Mouse (Mus musculus): ENCODE data around the gene Syn1. TPM values are rescaled to one million over a fixed set of nuclear protein-coding genes. Genes with fewer than 3 reads are reported as not detected.

Gene Syn1
- polyA plus RNA-seq, 1 experiment from 2014 or later = 1.1 TPM

GRCm38 (mm10) chrX:20819708-20820426, 100.9 kb downstream of the Syn1 start:
- Histone ChIP-seq H3K4me2 (replicated peaks; ENCODE audit: low read depth) (peak overlapping the region; percentile 55), H3K9ac (ENCODE audit: low read length) (peak overlapping the region; percentile 51), H3K36me3 (ENCODE audit: control insufficient read depth, insufficient read depth, low read length) (no peaks in the 10 kb centered on the region), H3K4me3 (ENCODE audit: low read depth, low read length) (peak overlapping the region; percentile 30; the same call in 1 of the 2 replicates), H3K4me1 (replicated peaks; ENCODE audit: control insufficient read depth, insufficient read depth) (no peaks in the 10 kb centered on the region), H3K27ac (replicated peaks) (peak overlapping the region; percentile 58; the same call in 1 of the 2 replicates), H3K27me3 (ENCODE audit: control insufficient read depth, insufficient read depth, low read length) (no peaks in the 10 kb centered on the region), H3K9me3 (ENCODE audit: control insufficient read depth, low read length) (no peaks in the 10 kb centered on the region)
- DNase-seq (ENCODE audit: low spot score) (peak; percentile 55), ATAC-seq (ENCODE audit: low FRiP score, low TSS enrichment) (peak; percentile 68; the same call in 1 of the 2 replicates)
- 37% methylated on average over 7 of the region's 8 CpGs for WGBS
- TF ChIP-seq CTCF (IDR thresholded peaks at IDR 0.05; ENCODE audit: low read depth) = peak; percentile 64
- TF ChIP-seq EP300 (optimal IDR thresholded peaks at IDR 0.05) = no peak

GRCm38 (mm10) chrX:20819204-20819628, 101.6 kb downstream of the Syn1 start:
- ATAC-seq (ENCODE audit: low FRiP score, low TSS enrichment) = peak; percentile 95
- H3K9ac ChIP-seq (ENCODE audit: low read length) = peak overlapping the region; percentile 51
- H3K4me1 ChIP-seq (replicated peaks; ENCODE audit: control insufficient read depth, insufficient read depth) = no peaks in the 10 kb centered on the region

GRCm38 (mm10) chrX:20816974-20817373, 103.8 kb downstream of the Syn1 start:
- WGBS = 54% methylated on average over 6 of the region's 6 CpGs
- Histone ChIP-seq H3K9me3 (ENCODE audit: control insufficient read depth, low read length) (no peaks in the 10 kb centered on the region), H3K36me3 (ENCODE audit: control insufficient read depth, insufficient read depth, low read length) (no peaks in the 10 kb centered on the region), H3K27me3 (ENCODE audit: control insufficient read depth, insufficient read depth, low read length) (no peaks in the 10 kb centered on the region), H3K4me2 (replicated peaks; ENCODE audit: low read depth) (no peak overlapping the region), H3K4me1 (replicated peaks; ENCODE audit: control insufficient read depth, insufficient read depth) (no peaks in the 10 kb centered on the region), H3K27ac (replicated peaks) (no peak overlapping the region), H3K9ac (ENCODE audit: low read length) (no peak overlapping the region), H3K4me3 (ENCODE audit: low read depth, low read length) (no peak overlapping the region)
- TF ChIP-seq CTCF (IDR thresholded peaks at IDR 0.05; ENCODE audit: low read depth) (no peak), EP300 (optimal IDR thresholded peaks at IDR 0.05) (no peak)
- DNase-seq (ENCODE audit: low spot score) (peak; percentile 21), ATAC-seq (ENCODE audit: low FRiP score, low TSS enrichment) (peak; percentile 70)

More at GRCm38 (mm10) chrX:20819204-20819628, 101.6 kb downstream of the Syn1 start:
- WGBS = 15% methylated on average over 19 of the region's 19 CpGs
- DNase-seq (ENCODE audit: low spot score) = peak; percentile 87
- no peaks in the 10 kb centered on the region for H3K9me3 ChIP-seq (ENCODE audit: control insufficient read depth, low read length)
- peak overlapping the region; percentile 58; the same call in 1 of the 2 replicates for H3K27ac ChIP-seq (replicated peaks)
- H3K4me2 ChIP-seq (replicated peaks; ENCODE audit: low read depth) = peak overlapping the region; percentile 55
- H3K27me3 ChIP-seq (ENCODE audit: control insufficient read depth, insufficient read depth, low read length) = no peaks in the 10 kb centered on the region
- H3K4me3 ChIP-seq (ENCODE audit: low read depth, low read length) = peak overlapping the region; percentile 30; the same call in 1 of the 2 replicates
- H3K36me3 ChIP-seq (ENCODE audit: control insufficient read depth, insufficient read depth, low read length) = no peaks in the 10 kb centered on the region
- TF ChIP-seq CTCF (IDR thresholded peaks at IDR 0.05; ENCODE audit: low read depth) (peak; percentile 88), EP300 (optimal IDR thresholded peaks at IDR 0.05) (no peak)

Small RNA genes within 50 kb of the gene (microRNA-seq; reads per million reads assigned to microRNA genes)
- gene Gm24824 (not detected), gene Mir5617 (not detected)

Other genes with a start within 250 kb of the Syn1 start
- gene Cdk16, start 233.1 kb downstream of the Syn1 start, polyA plus RNA-seq (2015; fragmentation: Nextera tagmentation; extraction: Ambion mirVana) = 47.3 and 53.5 TPM in 2 replicates
- 3.8 and 4.2 TPM in 2 replicates for gene Usp11, start 217.1 kb downstream of the Syn1 start, polyA plus RNA-seq (2015; fragmentation: Nextera tagmentation; extraction: Ambion mirVana)
- gene Araf, start 123.2 kb downstream of the Syn1 start, polyA plus RNA-seq (2015; fragmentation: Nextera tagmentation; extraction: Ambion mirVana) = 55.4 and 61.7 TPM in 2 replicates
- 11.7 and 18.8 TPM in 2 replicates for gene Timp1, start 50.8 kb downstream of the Syn1 start, polyA plus RNA-seq (2015; fragmentation: Nextera tagmentation; extraction: Ambion mirVana)
- gene Cfp, start 10.6 kb upstream of the Syn1 start, polyA plus RNA-seq (2015; fragmentation: Nextera tagmentation; extraction: Ambion mirVana) = 4.3 and 6.0 TPM in 2 replicates
- 3.6 and 4.9 TPM in 2 replicates for gene Elk1, start 29.6 kb upstream of the Syn1 start, polyA plus RNA-seq (2015; fragmentation: Nextera tagmentation; extraction: Ambion mirVana)
- gene Uxt, start 41.0 kb upstream of the Syn1 start, polyA plus RNA-seq (2015; fragmentation: Nextera tagmentation; extraction: Ambion mirVana) = 57.0 and 62.9 TPM in 2 replicates
- gene Zfp182, start 141.3 kb upstream of the Syn1 start, polyA plus RNA-seq (2015; fragmentation: Nextera tagmentation; extraction: Ambion mirVana) = 2.8 TPM in 2 replicates
- gene Spaca5, start 147.4 kb upstream of the Syn1 start, polyA plus RNA-seq (2015; fragmentation: Nextera tagmentation; extraction: Ambion mirVana) = not detected in 2 replicates
- gene Zfp300, start 168.5 kb upstream of the Syn1 start, polyA plus RNA-seq (2015; fragmentation: Nextera tagmentation; extraction: Ambion mirVana) = 0.40 and 0.58 TPM in 2 replicates
- gene Ssxa1, start 194.8 kb upstream of the Syn1 start, polyA plus RNA-seq (2015; fragmentation: Nextera tagmentation; extraction: Ambion mirVana) = not detected in 2 replicates